Mouse (Mus musculus) embryonic facial prominence, embryonic 12.5 days (tissue): ENCODE measurements at regions not wholly inside any gene's neighbourhood (a gene's known extent, or its start where the extent isn't known, plus 50 kb on each side); places are given as distances from the start of the nearest gene placed in this dataset.

Experiments
- ATAC-seq: fragments of 200-750 bp; cut with Nextera tagmentation; 2 replicates; pipeline ENCODE4 v1.8.0; 2017; ENCODE audit not compliant: insufficient number of reproducible peaks, insufficient read depth, low FRiP score, low TSS enrichment
- H3K27ac ChIP-seq: fragments of 300-500 bp; sonication (generic); 2 replicates; pipeline ENCODE4 v1.5.1; 2016; ENCODE audit warnings: mild to moderate bottlenecking
- H3K27me3 ChIP-seq: fragments of 300-500 bp; sonication (generic); 2 replicates; pipeline ENCODE4 v1.6.1; 2016; ENCODE audit warnings: mild to moderate bottlenecking, moderate library complexity
- H3K36me3 ChIP-seq: fragments of 300-500 bp; sonication (generic); 2 replicates; pipeline ENCODE4 v1.6.1; 2016; ENCODE audit warnings: mild to moderate bottlenecking
- H3K4me1 ChIP-seq: fragments of 300-500 bp; sonication (generic); 2 replicates; pipeline ENCODE4 v1.6.1; 2016
- H3K4me2 ChIP-seq: fragments of 300-500 bp; sonication (generic); replicated peaks from 2 replicates; pipeline ENCODE4 v1.6.1; 2016; ENCODE audit warnings: mild to moderate bottlenecking, moderate library complexity
- H3K4me3 ChIP-seq: fragments of 300-500 bp; sonication (generic); 2 replicates; pipeline ENCODE4 v1.5.1; 2016; ENCODE audit warnings: mild to moderate bottlenecking
- H3K9ac ChIP-seq: fragments of 300-500 bp; sonication (generic); 2 replicates; pipeline ENCODE4 v1.6.1; 2016; ENCODE audit warnings: mild to moderate bottlenecking, moderate library complexity
- H3K9me3 ChIP-seq: fragments of 300-500 bp; sonication (generic); 2 replicates; pipeline ENCODE4 v1.6.1; 2016; ENCODE audit warnings: mild to moderate bottlenecking, moderate library complexity
- WGBS: fragments of 180-500 bp; shearing (Covaris S2); methylation state at CpG from one replicate; pipeline ENCODE4 v1.1.7; 2016; 5-methylcytosine and 5-hydroxymethylcytosine counted together

GRCm38 (mm10) chr5:133662474-133663256 is 436.8 kb upstream of the Castor2 start:
- H3K36me3 ChIP-seq: no peaks in the 10 kb centered on the region
- H3K9me3 ChIP-seq: no peaks in the 10 kb centered on the region
- H3K27ac ChIP-seq: no peak overlapping the region
- H3K4me2 ChIP-seq: no peak overlapping the region
- H3K4me3 ChIP-seq: no peak overlapping the region
- no peak for ATAC-seq
- H3K9ac ChIP-seq: no peak overlapping the region
- no peaks in the 10 kb centered on the region for H3K27me3 ChIP-seq
- WGBS: 77% methylated on average over 7 of the region's 7 CpGs
- H3K4me1 ChIP-seq: 0 out of 2 replicates have a peak, but pooled peaks cover 3% of the 10 kb centered on the region

DNA sequence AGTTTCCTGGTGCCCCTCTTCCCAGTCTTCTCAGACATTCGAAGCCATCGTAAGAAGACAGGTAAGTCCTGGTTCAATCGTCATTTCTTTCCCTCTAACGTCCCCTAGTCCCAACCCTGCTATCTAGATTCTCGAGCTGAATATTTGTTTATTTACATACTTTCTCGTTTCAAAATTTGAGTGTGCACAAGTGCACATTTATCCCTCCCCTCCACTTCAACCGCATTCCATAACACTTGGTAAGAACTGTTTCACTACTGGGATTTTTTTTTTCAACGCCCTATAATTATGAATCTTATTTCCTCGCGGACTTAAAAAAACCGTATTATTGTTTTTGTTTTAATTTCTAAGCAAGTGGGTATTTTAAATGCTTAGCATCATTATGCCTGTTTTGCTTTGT is 439.2 kb upstream of the Castor2 start:
- no peaks in the 10 kb centered on the region for H3K4me1 ChIP-seq
- 86% methylated on average over 11 of the region's 11 CpGs for WGBS
- H3K4me2 ChIP-seq: no peak overlapping the region
- no peaks in the 10 kb centered on the region for H3K36me3 ChIP-seq
- no peak for ATAC-seq
- no peak overlapping the region for H3K27ac ChIP-seq
- no peak overlapping the region for H3K4me3 ChIP-seq
- no peaks in the 10 kb centered on the region for H3K27me3 ChIP-seq
- no peaks in the 10 kb centered on the region for H3K9me3 ChIP-seq
- H3K9ac ChIP-seq: no peak overlapping the region

GRCm38 (mm10) chr5:133656837-133657236 is 442.7 kb upstream of the Castor2 start:
- Histone ChIP-seq H3K36me3 (no peaks in the 10 kb centered on the region), H3K9ac (no peak overlapping the region), H3K9me3 (no peaks in the 10 kb centered on the region), H3K27me3 (no peaks in the 10 kb centered on the region), H3K4me2 (no peak overlapping the region), H3K27ac (no peak overlapping the region), H3K4me1 (no peaks in the 10 kb centered on the region), H3K4me3 (no peak overlapping the region)
- no peak for ATAC-seq
- 95% methylated on average over 8 of the region's 8 CpGs for WGBS

GRCm38 (mm10) chr5:133653431-133653830 is 446.1 kb upstream of the Castor2 start:
- no peaks in the 10 kb centered on the region for H3K9me3 ChIP-seq
- WGBS: 93% methylated on average over 1 of the region's 1 CpGs
- no peak overlapping the region for H3K27ac ChIP-seq
- H3K27me3 ChIP-seq: no peaks in the 10 kb centered on the region
- H3K9ac ChIP-seq: no peak overlapping the region
- H3K4me2 ChIP-seq: no peak overlapping the region
- no peak overlapping the region for H3K4me3 ChIP-seq
- H3K36me3 ChIP-seq: no peaks in the 10 kb centered on the region
- no peaks in the 10 kb centered on the region for H3K4me1 ChIP-seq
- ATAC-seq: no peak

GRCm38 (mm10) chr5:133650246-133650645 is 449.3 kb upstream of the Castor2 start:
- no peaks in the 10 kb centered on the region for H3K36me3 ChIP-seq
- WGBS: 78% methylated on average over 3 of the region's 3 CpGs
- no peak for ATAC-seq

GRCm38 (mm10) chr5:133645696-133646195 is 453.8 kb upstream of the Castor2 start:
- Histone ChIP-seq H3K27me3 (no peaks in the 10 kb centered on the region), H3K4me3 (no peak overlapping the region), H3K4me1 (no peaks in the 10 kb centered on the region), H3K4me2 (no peak overlapping the region), H3K27ac (no peak overlapping the region), H3K9ac (no peak overlapping the region), H3K9me3 (no peaks in the 10 kb centered on the region), H3K36me3 (no peaks in the 10 kb centered on the region)
- no peak for ATAC-seq
- 83% methylated on average over 3 of the region's 3 CpGs for WGBS

More at GRCm38 (mm10) chr5:133650246-133650645, 449.3 kb upstream of the Castor2 start:
- Histone ChIP-seq H3K4me1 (no peaks in the 10 kb centered on the region), H3K4me3 (no peak overlapping the region), H3K27me3 (no peaks in the 10 kb centered on the region), H3K4me2 (no peak overlapping the region), H3K27ac (no peak overlapping the region), H3K9ac (no peak overlapping the region), H3K9me3 (no peaks in the 10 kb centered on the region)

DNA sequence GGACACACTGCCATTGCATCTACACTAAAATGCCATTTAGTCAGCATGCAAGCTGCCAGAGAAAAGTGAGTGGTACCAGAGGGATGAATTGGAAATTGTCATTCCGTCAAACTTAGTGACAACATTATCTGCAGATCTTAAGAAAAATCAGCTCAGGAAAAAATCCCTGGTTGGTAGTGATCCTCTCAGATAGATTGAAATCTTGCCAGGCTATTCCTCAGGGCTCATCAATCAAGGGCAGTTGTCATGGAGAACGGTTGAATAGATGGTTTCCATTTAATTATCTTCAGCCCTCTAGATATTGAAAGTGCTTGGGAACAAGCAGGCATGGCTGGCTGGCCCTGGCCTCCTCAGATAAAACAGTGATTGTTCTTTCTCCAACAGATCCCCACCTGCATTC is 456.2 kb upstream of the Castor2 start:
- Histone ChIP-seq H3K9me3 (no peaks in the 10 kb centered on the region), H3K27me3 (no peaks in the 10 kb centered on the region), H3K9ac (no peak overlapping the region), H3K36me3 (no peaks in the 10 kb centered on the region), H3K4me1 (no peaks in the 10 kb centered on the region), H3K4me3 (no peak overlapping the region), H3K27ac (no peak overlapping the region), H3K4me2 (no peak overlapping the region)
- ATAC-seq: no peak
- WGBS: 68% methylated on average over 2 of the region's 2 CpGs

- Histone ChIP-seq H3K27me3 (no peaks in the 10 kb centered on the region), H3K9ac (no peak overlapping the region), H3K4me3 (no peak overlapping the region), H3K9me3 (no peaks in the 10 kb centered on the region), H3K4me1 (no peaks in the 10 kb centered on the region), H3K36me3 (no peaks in the 10 kb centered on the region), H3K27ac (no peak overlapping the region), H3K4me2 (no peak overlapping the region)
- no peak for ATAC-seq
- WGBS: 53% methylated on average over 5 of the region's 5 CpGs
Measured at GRCm38 (mm10) chr5:133634481-133634880, 465.0 kb upstream of the Castor2 start.

GRCm38 (mm10) chr5:133631812-133632211 is 467.7 kb upstream of the Castor2 start:
- Histone ChIP-seq H3K27ac (no peak overlapping the region), H3K4me3 (no peak overlapping the region), H3K4me1 (no peaks in the 10 kb centered on the region), H3K9ac (no peak overlapping the region), H3K27me3 (no peaks in the 10 kb centered on the region), H3K4me2 (no peak overlapping the region), H3K36me3 (no peaks in the 10 kb centered on the region), H3K9me3 (no peaks in the 10 kb centered on the region)
- no peak for ATAC-seq

DNA sequence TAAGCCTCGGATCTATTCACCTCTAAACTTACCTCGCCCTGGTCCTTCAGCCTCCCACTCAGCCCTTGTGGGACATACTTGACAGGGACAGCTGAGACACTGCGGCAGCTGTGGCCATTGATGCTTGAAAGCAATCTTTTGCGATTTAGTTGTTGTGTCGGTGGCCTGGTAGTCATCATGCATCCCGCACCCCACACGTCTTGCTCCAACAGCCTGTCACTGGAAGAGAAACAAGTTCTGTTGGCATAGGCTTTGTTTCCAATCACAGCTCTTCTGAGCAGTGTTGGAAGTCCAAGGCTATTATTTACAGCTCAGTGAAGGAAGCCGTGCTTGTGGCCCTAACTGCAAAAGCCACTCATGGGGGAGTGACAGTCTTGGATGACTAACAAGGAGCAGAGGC is 480.2 kb upstream of the Castor2 start:
- H3K9me3 ChIP-seq: no peaks in the 10 kb centered on the region
- no peak overlapping the region for H3K9ac ChIP-seq
- no peaks in the 10 kb centered on the region for H3K4me1 ChIP-seq
- no peaks in the 10 kb centered on the region for H3K36me3 ChIP-seq
- H3K4me2 ChIP-seq: no peak overlapping the region
- H3K27ac ChIP-seq: no peak overlapping the region
- 91% methylated on average over 8 of the region's 8 CpGs for WGBS
- no peak for ATAC-seq
- no peaks in the 10 kb centered on the region for H3K27me3 ChIP-seq
- no peak overlapping the region for H3K4me3 ChIP-seq

DNA sequence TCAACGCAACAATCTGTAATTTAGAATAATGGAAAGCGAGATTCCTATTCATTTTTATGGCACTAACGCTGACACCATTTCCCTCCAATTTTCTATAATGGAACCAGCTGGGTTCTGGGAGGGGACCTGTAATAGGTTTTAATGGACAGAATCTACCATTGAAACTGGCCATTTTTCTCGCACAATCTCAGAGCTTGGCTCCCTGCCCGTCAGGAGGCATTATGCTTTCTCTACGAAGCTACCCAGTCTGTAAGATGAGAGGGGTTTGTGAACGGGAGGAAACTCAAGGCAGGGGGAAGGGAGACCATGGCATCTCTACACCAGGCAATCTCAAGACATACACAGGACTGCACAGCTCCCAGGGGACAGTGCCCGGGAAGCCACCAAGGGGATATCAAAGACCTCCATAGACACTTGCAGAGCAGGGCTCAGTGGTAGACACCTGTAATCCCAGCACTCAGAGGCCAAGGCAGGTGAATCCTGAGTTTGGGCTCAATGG is 498.2 kb upstream of the Castor2 start:
- Histone ChIP-seq H3K9me3 (no peaks in the 10 kb centered on the region; the same call in 1 of the 2 replicates), H3K27me3 (no peaks in the 10 kb centered on the region), H3K9ac (no peak overlapping the region), H3K4me1 (no peaks in the 10 kb centered on the region), H3K36me3 (no peaks in the 10 kb centered on the region), H3K27ac (no peak overlapping the region), H3K4me3 (no peak overlapping the region), H3K4me2 (no peak overlapping the region)
- 64% methylated on average over 8 of the region's 8 CpGs for WGBS
- ATAC-seq: 0 out of 2 replicates have a peak, but pooled peaks have one; percentile 15

- Histone ChIP-seq H3K4me2 (no peak overlapping the region), H3K27ac (no peak overlapping the region), H3K27me3 (no peaks in the 10 kb centered on the region), H3K4me1 (no peaks in the 10 kb centered on the region), H3K4me3 (no peak overlapping the region), H3K9me3 (no peaks in the 10 kb centered on the region; the same call in 1 of the 2 replicates), H3K9ac (no peak overlapping the region), H3K36me3 (no peaks in the 10 kb centered on the region)
- no peak for ATAC-seq
- WGBS: 61% methylated on average over 5 of the region's 5 CpGs
Measured at GRCm38 (mm10) chr5:133600630-133601029, 498.9 kb upstream of the Castor2 start.
